Mouse (Mus musculus) kidney, adult 2 months (tissue): ENCODE measurements around the gene Mcts1.

ENCODE experiments used
- CTCF ChIP-seq: fragments of 200-500 bp; conservative IDR thresholded peaks from 2 replicates; pipeline ENCODE4 v1.5.1; 2011; ENCODE audit warnings: low read depth, mild to moderate bottlenecking, control low read depth, low read length, moderate library complexity, mixed read lengths; ENCODE audit not compliant: insufficient read depth, insufficient read length
- POLR2A ChIP-seq: fragments of 200-500 bp; IDR thresholded peaks from one replicate; pipeline ENCODE4 v1.6.1; 2011; ENCODE audit warnings: low read depth, low read length, control low read depth

GRCm38 (mm10) chrX:38591749-38592148 is 8.6 kb upstream of the Mcts1 start:
- TF ChIP-seq CTCF, result no peak
- no peak for TF ChIP-seq POLR2A
